Mouse (Mus musculus) gastrocnemius, adult 2 months (tissue): ENCODE measurements around the gene Polr3a. TPM values are rescaled to one million over a fixed set of nuclear protein-coding genes. Genes with fewer than 3 reads are reported as not detected.
"Not testable (repeated sequence)": the region's sequence is repeated elsewhere in the genome, so short reads cannot be mapped to it uniquely, and the experiment has no call there.

Experiments
- DNase-seq: peaks from one replicate; pipeline ENCODE4 v3.0.0; 2022
- H3K27ac ChIP-seq: fragments of 200-600 bp; 2 replicates; pipeline ENCODE4 v1.8.1; 2022; ENCODE audit warnings: mild to moderate bottlenecking
- H3K4me3 ChIP-seq: fragments of 200-600 bp; 2 replicates; pipeline ENCODE4 v1.8.1; 2022; ENCODE audit warnings: mild to moderate bottlenecking, moderate library complexity
- CTCF ChIP-seq: fragments of 200-600 bp; IDR thresholded peaks from 2 replicates; pipeline ENCODE4 v1.8.1; 2022; ENCODE audit warnings: antibody characterized with exemption, mild to moderate bottlenecking, moderate library complexity
- intact Hi-C: fragments of 180-260 bp; cut with DNase I; formaldehyde crosslinking; loops from one replicate; pipeline ENCODE4 v1.15.1; 2025
- total RNA-seq, 2 experiments: library from RNA; stranded (reverse); gene quantifications; 2 replicates each; pipeline ENCODE4 v1.2.3; 2021

Gene Polr3a
- total RNA-seq, 2 experiments from 2014 or later = 8.7 TPM

DNA sequence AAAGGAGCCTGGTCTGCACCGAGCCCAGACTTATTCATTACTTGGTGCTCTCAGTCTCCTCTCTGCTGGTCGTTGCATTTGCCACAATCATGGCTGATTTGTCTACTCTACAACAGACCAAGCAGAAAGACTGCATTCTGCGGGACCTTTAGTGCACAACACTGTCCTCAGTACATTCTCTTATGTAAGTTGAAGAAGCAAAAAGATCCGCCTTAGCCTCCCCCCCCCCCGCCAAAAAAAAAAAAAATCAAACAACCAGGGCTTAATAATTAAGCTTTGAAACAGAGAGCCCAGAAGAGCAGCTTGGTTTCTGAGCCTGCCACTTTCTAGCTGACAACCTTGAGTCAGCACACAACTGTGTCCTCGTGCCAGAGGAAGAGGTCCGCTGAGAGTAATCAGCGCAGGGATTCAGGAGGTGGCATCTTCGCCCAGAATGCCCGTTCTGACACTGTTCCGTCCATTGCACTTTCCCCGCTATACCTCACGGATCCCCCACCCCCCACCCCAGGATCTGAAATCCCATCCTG lies 554 bp downstream of the Polr3a start:
- Histone ChIP-seq H3K4me3 (peak overlapping the region; percentile 100), H3K27ac (peak overlapping the region; percentile 88)
- TF ChIP-seq CTCF = no peak
- DNase-seq = no peak
- intact Hi-C loops = no loop called here

GRCm38 (mm10) chr14:24468806-24469205 lies 18.1 kb downstream of the Polr3a start:
- DNase-seq = no peak
- H3K4me3 ChIP-seq = no peak overlapping the region
- no peak for TF ChIP-seq CTCF
- no peak overlapping the region for H3K27ac ChIP-seq
- intact Hi-C loops = no loop called here

- Histone ChIP-seq H3K27ac (no peak overlapping the region), H3K4me3 (no peak overlapping the region)
- TF ChIP-seq CTCF = no peak
- DNase-seq = no peak
- intact Hi-C loops = no loop called here
Observed at GRCm38 (mm10) chr14:24458191-24458590, 28.7 kb downstream of the Polr3a start.

DNA sequence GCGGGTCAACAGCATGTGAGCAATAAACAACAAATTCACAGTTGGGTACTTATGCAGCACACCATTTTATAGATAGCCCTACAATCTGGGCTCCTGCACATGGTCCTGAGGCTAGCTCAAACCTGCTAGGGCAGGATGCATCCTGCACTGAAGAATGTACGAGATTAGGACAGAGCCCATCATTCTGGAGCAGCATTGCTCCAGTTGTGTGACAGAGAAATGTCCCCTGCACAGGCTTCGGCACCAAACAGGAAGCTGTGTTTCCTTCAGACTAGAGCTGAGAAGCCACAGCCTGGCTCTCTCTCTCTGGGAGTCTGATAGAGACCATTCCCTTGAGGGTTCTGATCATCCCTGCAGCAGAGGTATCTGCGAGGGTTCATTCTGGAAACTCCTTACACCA lies 43.3 kb downstream of the Polr3a start:
- DNase-seq, H3K27ac ChIP-seq, H3K4me3 ChIP-seq, intact Hi-C loops: not testable (repeated sequence)

Other genes with a start within 250 kb of the Polr3a start
- 1 to 10 TPM; 5.5 to 7.8 TPM for gene Dlg5, start 241.1 kb downstream of the Polr3a start, total RNA-seq
- gene E330034G19Rik, start 193.8 kb downstream of the Polr3a start, total RNA-seq = not detected
- 100 to 1,000 TPM; 700 to 838 TPM for gene Rps24, start 67 bp upstream of the Polr3a start, total RNA-seq